Mouse (Mus musculus) adrenal gland, postnatal 10 days (tissue): ENCODE measurements around the gene Ctnnbip1. TPM values are rescaled to one million over a fixed set of nuclear protein-coding genes. Genes with fewer than 3 reads are reported as not detected.

ENCODE experiments used
- DNase-seq: peaks from one replicate; pipeline ENCODE4 v3.0.0; 2021; ENCODE audit warnings: mixed read lengths
- long read RNA-seq, 2 experiments: library from polyadenylated mRNA; stranded (forward); transcript quantifications; one replicate each; pipeline ENCODE4 v2.0.0; 2021
- total RNA-seq, 2 experiments: library from RNA; stranded (reverse); gene quantifications; 2 replicates each; pipeline ENCODE4 v1.2.3; 2021

The Ctnnbip1 gene
- total RNA-seq: 10 to 100 TPM; 39.5 to 42.0 TPM
- long read RNA-seq, experiment 1, transcript Ctnnbip1-201 (5 exons, 2,674 nt): major isoform, 75 of 97 reads
- long read RNA-seq, experiment 1, partial matches to known transcripts: 4 of 97 reads
- long read RNA-seq, experiment 1, other reads (novel, unspliced or antisense): 18 of 97 reads
- long read RNA-seq, experiment 2, transcript Ctnnbip1-201 (5 exons, 2,674 nt): major isoform, 73 of 80 reads
- long read RNA-seq, experiment 2, partial matches to known transcripts: 0 of 80 reads
- long read RNA-seq, experiment 2, other reads (novel, unspliced or antisense): 7 of 80 reads

DNA sequence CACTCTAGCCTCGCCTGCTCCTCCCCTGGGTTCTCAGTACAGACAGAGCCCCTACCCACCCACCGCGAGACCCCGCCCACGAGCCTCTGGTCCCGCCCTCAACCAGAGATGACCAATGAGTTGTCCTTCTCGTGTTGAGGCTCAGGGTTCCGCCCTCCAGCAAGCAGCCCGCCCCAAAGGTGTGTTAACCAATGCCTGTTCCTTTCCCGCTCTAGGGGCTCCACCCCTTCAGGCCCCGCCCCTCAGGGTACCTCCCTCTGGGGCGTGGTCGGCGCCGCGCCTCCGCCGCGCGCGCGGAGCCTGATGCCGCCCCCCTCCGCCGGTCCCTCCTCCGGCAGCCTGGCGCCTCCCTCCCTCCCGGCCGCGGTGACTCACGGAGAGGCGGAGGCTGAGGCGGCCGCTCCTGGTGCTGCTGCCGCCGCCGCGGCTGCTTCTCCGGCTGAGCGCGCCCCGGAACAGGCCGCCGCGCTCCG, at the start of gene Ctnnbip1:
Gene Ctnnbip1, plus strand, starts transcription at position 369 of the 473 bp plus-strand sequence.
- DNase-seq: peak; percentile 99

DNA sequence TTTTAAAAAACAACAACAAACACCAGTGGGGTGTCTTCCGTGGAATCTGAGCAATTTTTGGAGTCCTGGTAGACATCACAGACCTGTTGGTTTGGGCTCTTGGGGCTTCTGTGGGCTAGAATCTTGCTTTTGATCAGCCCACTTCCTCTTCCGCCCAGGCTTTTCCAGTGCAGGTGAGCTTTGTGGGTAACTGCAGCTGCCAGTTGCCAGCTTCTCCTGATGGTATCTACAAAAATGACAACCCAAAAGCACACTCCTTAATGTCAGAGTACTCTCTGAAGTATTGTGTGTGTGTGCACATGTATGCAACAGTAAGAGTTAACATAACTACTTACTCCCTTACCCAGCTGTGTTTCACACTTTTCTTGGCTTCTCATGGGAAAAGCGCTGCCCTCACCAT, 48.5 kb upstream of the Ctnnbip1 start:
- no peak for DNase-seq

DNA sequence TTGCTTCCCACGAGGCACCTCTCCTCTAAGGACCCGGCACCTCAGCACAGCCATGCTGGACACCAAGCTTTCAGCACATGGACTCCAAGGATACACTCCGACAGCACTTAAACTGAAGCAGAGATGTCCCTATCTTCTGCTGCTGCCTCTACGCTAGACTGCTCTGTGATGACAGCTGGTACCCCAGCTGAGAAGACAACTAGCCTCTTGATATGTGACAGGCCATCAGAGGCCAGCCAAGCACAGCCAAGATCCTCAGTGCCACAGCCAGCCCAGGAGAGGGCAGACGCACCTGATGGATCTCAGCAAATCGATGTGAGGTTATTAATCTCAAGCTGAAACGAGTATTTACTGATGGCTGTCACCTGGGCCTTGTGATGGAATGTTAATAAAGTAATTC, 42.9 kb upstream of the Ctnnbip1 start:
- DNase-seq: no peak

DNA sequence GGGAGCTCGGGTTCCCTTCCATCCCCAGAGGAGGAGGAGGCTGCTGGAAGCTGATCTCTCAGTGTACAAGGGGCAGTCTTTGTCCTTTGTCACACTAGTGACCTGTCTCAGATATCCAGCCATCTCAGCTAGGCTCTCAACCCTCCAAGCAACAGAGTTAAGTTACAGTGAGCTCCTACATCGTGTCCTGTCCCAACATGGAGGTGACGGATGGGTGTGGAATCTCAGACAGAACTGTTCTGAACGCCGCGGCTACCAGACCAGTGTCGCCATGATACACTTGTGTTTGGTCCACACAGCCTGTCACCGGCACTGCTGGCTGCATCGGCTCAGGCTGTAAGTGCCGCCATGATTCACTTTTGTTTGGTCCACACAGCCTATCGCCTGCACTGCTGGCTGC, 41.0 kb upstream of the Ctnnbip1 start, which contains the start of gene Tmem274:
Gene Tmem274, plus strand, starts transcription at position 301 of the 400 bp plus-strand sequence.
- no peak for DNase-seq

DNA sequence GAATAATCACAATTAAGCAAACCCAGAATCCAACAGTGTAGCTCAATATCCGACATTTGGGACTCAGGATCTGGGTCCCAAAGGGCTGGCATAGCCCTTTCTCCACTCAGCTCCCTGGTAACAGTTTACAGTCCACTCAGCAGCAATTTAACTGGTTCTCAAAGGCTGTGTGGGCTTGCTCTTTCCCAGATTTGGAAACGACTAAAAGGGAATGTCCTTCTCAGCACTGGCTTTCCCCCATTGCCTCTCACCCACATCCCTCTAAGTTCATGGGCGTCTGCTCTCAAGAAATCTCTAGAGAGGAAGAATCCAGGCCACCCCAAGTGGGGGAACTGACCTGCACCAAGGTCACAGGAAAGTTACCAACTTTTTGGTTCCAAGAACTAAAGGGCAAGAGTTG, 33.5 kb upstream of the Ctnnbip1 start:
- DNase-seq: peak; percentile 65

DNA sequence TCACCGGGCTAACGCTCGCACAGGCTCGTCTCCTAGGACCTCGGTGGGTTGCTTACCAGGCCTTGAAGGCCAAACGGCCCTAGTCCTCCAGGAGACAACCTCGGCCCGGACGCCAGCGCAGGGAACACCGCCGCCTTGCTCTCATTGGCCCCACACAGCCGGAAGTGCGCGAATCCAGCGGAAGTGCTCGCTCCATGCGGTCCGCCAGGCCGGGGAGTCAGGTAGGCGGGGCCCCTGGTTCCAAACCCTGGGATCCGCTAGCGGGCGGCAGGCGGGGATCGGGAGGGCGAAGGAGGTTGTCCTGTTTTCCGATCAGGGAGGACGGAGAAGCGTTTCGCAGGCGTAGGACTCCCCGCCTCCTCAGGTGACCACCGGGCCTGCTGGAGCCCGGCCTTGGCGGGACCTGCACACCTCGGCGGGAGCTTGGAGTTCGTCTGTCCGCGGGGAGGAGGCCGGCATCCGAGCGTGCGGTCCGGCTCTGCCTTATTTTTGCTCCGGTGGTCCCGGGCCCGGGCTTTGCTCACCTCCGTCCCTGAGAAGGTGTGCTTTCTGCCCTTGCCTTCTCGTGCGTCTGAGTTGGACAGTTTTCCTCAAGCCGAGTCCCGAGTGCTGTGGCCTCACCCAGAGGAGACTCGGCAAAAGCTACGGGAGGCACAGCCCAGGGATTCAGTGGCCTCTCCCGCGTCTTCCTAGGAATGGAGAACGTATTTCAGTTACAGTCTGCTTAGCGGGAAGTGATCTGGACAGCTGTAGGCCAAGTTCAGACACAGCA, 32.8 kb upstream of the Ctnnbip1 start, which contains the start of the genes Nmnat1 and Lzic:
Gene Nmnat1, minus strand, starts transcription at position 150 of the 772 bp plus-strand sequence.
Gene Lzic, plus strand, starts transcription at position 177 of the 772 bp plus-strand sequence.
- peak; percentile 97 for DNase-seq

DNA sequence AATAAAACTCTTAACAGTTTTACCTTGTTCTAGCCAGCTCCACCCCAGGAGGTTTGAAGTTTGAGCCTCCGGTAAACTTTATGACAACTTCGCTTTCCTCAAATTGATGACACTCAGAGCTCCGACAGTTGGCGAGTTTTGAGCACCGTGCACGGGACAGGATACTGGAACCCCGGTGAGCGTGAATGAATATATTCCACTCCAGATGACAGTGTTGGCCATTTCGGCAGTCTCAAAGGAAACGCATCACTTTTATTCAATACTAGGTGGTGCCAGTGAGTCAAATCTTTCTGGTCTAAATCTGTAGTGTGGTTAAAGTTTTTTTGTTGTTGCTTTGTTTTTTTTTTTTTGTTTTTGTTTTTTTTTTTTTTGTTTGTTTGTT, 32.2 kb upstream of the Ctnnbip1 start:
- peak; percentile 40 for DNase-seq

DNA sequence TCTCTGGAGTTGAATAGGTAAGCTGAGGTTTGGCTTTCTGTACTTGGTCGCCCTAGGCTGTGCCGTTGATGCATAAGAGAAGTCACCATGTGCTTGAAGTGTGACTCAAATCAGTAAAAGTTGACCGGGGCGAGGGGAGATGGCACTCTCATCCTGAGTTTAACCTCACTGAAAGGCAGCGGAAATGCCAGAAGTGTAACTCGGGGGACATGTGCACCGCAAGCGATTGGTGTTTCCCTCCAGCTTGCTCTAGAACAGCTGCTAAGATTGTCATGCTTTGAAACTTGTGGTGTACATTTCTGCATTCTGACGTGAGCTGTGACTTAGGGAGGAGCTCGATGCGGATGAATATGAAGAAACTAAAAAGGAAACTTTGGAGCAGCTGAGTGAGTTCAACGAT, 30.3 kb upstream of the Ctnnbip1 start:
- DNase-seq: no peak

DNA sequence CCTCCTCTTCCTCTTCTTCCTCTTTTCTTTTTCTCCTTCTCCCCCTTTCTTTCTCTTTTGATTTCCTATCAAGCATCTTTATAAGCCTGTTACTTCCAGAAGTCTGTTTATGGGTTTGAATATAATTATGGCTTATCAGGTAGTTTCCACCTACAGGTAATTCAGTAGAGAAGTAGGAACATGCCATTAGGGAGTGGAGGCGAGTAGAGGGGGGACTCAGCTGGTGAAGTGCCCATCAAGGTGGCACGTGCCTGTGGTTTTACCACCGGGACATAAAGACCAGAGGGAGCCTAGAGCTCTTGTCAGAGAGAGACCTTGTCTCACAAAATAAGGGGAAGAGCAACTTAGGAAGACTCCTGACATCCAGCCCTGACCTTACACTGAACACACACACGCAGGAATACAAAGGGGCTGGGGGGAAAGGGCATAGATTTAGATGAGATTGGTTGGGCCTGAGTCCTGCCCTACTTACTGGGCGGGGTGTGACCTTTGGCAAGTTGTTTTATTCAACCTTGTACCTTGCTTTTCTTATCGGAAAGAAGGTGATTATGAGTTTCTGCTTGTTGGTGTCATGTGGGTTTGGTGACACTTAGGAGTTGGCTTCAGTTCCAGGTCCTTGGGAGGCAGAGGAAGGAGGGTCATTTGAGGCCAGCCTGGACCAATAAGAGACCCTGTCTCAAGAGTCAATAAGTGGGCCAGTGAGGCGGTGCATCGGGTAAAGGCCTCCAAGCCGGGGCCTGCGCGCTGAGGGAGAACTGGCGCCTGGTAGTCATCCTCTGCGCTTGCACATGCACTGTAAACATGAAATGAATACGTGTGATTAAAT, 28.4 kb upstream of the Ctnnbip1 start:
- DNase-seq: no peak

DNA sequence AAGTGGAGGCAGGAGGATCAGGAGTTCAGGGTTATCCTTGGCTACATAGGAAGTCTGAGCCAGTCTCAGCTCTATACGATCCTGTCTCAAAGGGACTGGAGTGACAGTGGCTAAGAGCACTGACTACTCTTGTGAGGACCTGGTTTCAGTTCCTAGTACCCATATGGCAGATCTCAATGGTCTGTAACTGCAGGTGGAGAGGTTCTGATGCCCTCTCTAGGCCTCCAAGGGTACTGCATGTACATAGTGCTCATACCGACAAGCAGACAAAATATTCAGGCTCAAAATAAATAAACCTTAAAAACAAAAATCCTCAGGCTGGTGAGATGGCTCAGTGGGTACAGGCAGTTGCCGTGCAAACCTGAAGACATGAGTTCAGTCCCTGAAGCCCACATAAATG, 26.9 kb upstream of the Ctnnbip1 start:
- no peak for DNase-seq

DNA sequence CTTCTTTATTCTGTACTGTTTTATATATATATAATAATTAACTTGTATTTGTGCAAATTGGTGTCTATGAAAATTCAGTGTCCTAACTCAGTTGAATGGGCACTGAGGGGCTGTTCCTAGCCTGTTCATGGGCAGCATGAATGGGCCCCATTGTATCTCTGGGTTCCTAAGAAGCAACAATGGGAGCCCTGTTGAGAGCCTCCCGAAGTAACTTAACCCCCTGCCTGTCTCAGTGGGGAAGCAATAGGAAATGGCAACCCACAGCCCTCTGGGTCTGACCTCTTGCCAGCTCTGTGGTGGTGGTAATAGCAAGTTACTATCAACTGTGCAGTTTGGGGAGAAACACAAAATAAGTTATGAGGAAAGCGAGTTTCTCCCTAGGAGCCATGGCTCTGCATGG, 21.4 kb upstream of the Ctnnbip1 start:
- DNase-seq: no peak

DNA sequence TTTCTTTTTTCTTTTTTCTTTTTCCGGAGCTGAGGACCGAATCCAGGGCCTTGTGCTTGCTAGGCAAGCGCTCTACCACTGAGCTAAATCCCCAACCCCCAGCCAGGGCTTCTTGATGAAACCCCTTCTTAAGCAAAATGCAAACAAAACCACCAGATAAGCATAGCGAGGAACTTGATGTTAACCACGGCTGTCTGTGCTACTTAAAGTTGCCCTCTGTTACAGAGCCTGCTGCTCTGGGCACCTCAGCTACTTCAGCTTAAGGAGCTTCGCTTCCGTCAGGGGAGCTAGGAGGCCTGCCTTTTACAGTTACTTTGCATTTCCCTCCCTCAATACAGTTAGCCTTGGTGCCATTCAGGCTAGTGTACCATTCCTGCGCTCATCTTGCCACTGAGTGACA, 19.1 kb upstream of the Ctnnbip1 start:
- DNase-seq: no peak

DNA sequence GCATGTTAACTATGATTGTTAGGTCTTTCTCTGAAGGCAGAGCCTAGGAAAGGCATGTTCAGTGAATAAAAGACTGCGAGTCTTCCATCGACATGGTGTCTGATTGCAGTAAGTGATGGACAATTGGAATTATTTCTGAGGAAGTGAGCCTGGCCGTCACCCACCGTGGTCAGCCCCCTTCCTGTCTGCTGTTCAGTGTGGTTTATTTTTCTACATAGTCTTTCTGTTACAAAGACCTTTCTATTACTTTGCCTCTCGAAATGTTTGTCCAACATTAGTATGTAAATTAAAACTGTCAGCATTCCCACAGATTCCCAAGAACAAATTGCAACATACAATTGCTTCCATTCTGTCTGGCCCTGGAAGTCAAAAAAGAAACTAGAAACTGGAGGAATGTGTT, 18.2 kb upstream of the Ctnnbip1 start:
- DNase-seq: no peak

DNA sequence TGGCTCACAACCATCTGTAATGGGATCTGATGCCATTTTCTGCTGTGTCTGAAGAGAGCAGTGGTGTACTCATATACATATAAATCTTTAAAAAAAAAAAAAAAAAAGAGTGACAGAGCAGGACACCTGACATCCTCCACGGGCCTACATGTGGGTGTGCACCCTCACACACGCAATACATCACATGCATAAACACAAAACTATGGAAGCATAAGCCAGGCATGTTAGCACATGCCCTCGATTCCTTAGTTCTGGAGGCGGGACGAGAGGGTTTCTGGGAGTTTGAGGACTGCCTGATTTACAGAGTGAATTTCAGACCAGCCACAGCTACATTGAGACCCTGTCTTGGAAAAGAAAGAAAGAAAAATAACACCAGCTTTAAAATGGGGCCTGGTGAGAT, 13.7 kb upstream of the Ctnnbip1 start:
- DNase-seq: no peak

DNA sequence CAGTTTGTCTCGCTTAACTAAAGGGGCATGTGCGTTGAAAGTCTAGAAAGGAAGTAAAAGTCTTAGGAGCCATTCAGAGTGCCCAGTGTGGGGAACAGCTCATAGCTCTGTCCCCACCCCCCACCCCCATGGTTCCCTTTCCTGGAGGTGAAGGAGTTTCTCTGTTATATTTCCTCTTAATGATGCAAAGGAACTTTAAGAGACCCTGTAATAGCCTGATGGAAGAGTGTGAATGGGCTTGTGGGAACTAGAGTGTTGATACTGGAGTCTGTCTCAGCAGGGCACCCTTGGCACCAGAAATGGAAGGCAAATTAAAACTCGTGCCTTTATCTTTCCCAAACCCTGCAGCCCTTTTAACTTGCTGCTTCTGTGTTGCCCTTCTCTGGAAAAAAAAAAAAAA, 13.2 kb upstream of the Ctnnbip1 start:
- no peak for DNase-seq

DNA sequence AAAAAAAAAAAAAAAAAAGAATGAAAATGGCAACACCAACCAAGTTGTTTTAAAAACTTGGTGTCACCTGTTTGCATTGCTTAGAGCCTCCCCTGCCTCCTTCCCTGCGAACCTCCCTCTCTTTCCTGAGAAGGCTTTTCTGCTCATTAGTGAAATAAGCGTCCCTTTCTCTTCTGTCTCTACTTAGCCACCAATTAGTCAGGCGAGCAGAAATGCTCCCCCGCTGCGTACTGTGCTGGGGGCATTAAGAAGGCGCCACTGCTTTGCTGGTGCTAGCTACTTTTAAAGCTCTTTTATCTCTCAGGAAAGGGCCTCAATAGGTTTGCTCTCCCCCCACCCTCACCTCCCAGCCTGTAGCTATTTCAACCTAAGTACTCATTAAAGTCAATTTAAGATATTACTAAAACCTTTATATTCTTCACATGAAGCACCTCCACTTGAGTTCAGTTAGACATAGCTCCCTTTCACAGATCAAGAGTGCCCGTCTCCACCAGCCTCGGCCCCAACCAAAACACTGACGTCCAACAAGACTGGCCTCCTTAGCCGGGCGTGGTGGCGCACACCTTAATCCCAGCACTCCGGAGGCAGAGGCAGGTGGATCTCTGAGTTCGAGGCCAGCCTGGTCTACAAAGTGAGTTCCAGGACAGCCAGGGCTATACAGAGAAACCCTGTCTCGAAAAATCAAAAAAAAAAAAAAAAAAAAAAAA, 12.6 kb upstream of the Ctnnbip1 start:
- DNase-seq: no peak

DNA sequence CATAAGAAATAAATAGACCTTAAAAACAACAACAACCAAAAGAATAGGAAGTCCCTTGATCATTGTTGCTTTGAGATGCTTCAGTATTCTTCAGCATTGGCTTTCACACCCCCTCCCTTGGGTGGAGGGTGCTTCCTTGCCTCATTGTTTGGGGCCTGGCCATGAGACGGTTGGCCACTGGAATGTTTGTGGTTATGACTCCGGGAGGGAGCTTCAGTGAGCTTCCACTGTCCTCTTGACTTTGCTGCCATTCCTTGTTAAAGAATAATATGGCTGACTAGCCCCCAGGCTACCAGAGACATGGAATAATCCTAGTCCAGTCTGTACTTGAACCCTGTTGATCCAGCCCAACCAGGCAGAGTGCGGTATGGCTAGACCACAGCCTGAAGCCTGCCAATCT, 11.1 kb upstream of the Ctnnbip1 start:
- DNase-seq: no peak

DNA sequence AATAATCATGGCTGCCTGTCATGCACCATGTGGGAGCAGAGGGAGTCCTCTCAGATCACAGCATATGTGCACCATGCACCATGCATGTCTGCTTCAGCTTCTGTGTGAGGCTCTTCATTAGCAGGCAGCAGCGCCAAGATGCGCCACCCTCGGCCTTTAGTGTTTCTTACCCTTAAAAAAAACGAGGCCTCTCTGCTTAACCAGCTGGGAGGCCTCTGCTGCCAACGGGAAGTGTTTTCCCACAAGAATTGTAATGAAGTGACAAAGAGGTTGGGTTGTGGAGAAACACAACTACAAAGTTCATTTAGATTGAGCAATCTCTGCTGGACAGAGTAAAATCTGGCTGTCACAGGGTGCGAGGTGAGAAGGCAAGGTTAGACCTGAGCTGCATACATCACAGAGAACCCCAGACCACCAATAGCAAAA, 6.8 kb upstream of the Ctnnbip1 start:
- DNase-seq: no peak

DNA sequence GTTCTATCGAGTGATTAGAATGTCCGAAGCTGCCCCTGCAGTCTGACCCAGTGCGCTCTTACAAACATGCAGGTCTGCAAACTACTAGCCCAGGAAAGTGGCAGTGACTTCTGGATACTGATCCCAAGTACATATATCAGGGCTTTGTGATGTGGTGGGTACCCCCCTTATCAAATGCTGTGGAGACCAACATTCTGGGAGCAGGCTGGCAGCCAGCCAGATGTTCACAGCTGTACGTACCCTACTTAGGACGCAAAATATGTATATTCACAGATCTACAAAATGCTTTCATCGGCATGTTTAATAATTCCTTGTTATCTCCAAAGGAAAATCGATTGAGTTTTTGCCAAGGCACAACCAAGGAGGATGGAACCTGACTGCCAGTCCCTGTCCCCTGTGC, 6.0 kb upstream of the Ctnnbip1 start:
- no peak for DNase-seq

DNA sequence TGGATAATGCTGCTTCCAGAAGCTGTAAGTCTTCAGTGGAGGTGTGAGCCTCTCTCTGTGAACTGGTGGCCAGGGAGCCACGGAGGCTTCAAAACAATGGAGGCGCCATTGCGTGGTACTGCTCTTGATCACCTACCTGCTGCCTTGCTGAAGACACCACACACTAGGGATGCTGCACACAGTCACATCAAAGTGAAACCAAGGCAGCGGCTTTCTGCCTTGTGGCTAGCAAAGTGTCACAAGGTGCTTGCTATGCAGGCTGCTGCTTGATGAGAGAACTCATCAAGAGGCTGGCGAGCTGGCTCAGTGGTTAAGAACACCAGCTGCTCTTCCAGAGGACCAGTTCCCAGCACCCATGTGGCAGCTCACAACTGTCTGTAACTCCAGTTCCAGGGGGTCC, 2.3 kb upstream of the Ctnnbip1 start:
- DNase-seq: no peak

DNA sequence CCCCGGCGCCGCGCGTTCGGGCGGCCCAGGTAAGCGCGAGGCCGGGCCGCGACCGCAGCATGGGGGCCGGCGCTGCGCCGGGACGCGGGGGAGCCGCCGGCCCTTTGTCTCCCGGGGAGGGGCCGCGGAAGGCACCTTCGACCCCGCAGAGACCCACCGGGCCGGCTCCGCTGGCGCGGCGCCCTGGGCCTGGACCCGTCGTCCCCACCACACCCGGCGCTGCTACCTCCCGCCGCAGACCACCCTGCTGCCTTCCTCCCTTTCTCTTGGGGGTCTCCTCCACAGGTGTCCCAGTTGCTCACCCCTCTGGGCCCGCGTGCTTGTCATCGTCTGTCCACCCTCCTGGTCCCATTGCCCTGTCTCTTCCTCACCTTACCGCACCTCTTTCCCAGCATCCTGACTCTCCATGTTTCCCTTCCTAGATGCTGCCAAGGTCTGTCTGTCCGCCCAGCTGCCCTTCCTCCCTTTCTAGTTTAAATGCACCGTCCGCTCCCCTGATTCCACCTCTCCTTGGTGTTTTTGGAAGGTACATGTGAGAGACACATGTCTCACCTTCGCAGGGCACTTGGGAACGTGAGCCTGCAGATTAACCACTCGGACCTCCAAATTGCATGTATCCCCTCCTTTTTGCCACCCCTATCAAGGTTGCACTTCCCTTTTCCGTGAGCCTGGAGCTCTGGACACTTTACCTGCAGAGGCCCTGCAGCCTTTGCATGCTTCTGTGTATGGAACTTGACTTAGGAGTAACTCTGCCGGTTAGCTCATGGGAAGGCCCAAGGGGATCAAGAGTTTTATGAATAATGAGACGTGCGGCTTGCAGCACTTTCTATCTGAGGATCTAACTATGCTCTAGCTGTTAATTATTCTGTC, 550 bp downstream of the Ctnnbip1 start:
- DNase-seq: peak; percentile 28
